Mouse (Mus musculus) embryo, embryonic 11 days (tissue): ENCODE measurements at regions not wholly inside any gene's neighbourhood (a gene's known extent, or its start where the extent isn't known, plus 50 kb on each side); places are given as distances from the start of the nearest gene placed in this dataset.
"Not testable (repeated sequence)": the region's sequence is repeated elsewhere in the genome, so short reads cannot be mapped to it uniquely, and the experiment has no call there.

ENCODE experiments used
- DNase-seq: peaks from one replicate; pipeline ENCODE4 v3.0.0-alpha.2; 2015

GRCm38 (mm10) chr8:98955803-98956202 is 460.5 kb downstream of the Cdh8 start:
- peak; percentile 3 for DNase-seq

GRCm38 (mm10) chr8:98913159-98913777 is 503.0 kb downstream of the Cdh8 start:
- no peak for DNase-seq

- no peak for DNase-seq
Measured at GRCm38 (mm10) chr8:98893331-98893730, 522.9 kb downstream of the Cdh8 start.

- no peak for DNase-seq
Measured at GRCm38 (mm10) chr8:98861664-98862306, 554.5 kb downstream of the Cdh8 start.

- no peak for DNase-seq
Measured at GRCm38 (mm10) chr8:98861175-98861574, 555.1 kb downstream of the Cdh8 start.

- peak; percentile 44 for DNase-seq
Measured at GRCm38 (mm10) chr8:98860416-98860815, 555.9 kb downstream of the Cdh8 start.

- no peak for DNase-seq
Measured at GRCm38 (mm10) chr8:98829515-98829914, 586.8 kb downstream of the Cdh8 start.

- peak; percentile 7 for DNase-seq
Measured at GRCm38 (mm10) chr8:98829006-98829405, 587.3 kb downstream of the Cdh8 start.

- DNase-seq: no peak
Measured at GRCm38 (mm10) chr8:98811922-98812321, 604.3 kb downstream of the Cdh8 start.

- no peak for DNase-seq
Measured at GRCm38 (mm10) chr8:98797445-98797844, 618.8 kb downstream of the Cdh8 start.

- no peak for DNase-seq
Measured at GRCm38 (mm10) chr8:98767036-98767435, 649.2 kb downstream of the Cdh8 start.

- DNase-seq: no peak
Measured at GRCm38 (mm10) chr8:98756596-98756995, 659.7 kb downstream of the Cdh8 start.

- no peak for DNase-seq
Measured at GRCm38 (mm10) chr8:98755795-98756194, 660.5 kb downstream of the Cdh8 start.

GRCm38 (mm10) chr8:98752367-98752766 is 663.9 kb downstream of the Cdh8 start:
- peak; percentile 58 for DNase-seq

- DNase-seq: no peak
Measured at GRCm38 (mm10) chr8:98707753-98708152, 708.5 kb downstream of the Cdh8 start.

- DNase-seq: no peak
Measured at GRCm38 (mm10) chr8:98706122-98706521, 710.1 kb downstream of the Cdh8 start.

GRCm38 (mm10) chr8:98685195-98685594 is 731.1 kb downstream of the Cdh8 start:
- no peak for DNase-seq

- DNase-seq: no peak
Measured at GRCm38 (mm10) chr8:98684531-98684930, 731.7 kb downstream of the Cdh8 start.

GRCm38 (mm10) chr8:98680065-98680464 is 736.2 kb downstream of the Cdh8 start:
- no peak for DNase-seq

- DNase-seq: no peak
Measured at GRCm38 (mm10) chr8:98659287-98659686, 757.0 kb downstream of the Cdh8 start.

GRCm38 (mm10) chr8:98652316-98652715 is 764.0 kb downstream of the Cdh8 start:
- DNase-seq: not testable (repeated sequence)

GRCm38 (mm10) chr8:98651010-98651409 is 765.3 kb downstream of the Cdh8 start:
- DNase-seq: no peak

- DNase-seq: no peak
Measured at GRCm38 (mm10) chr8:98628151-98628550, 788.1 kb downstream of the Cdh8 start.

- no peak for DNase-seq
Measured at GRCm38 (mm10) chr8:98613834-98614428, 802.3 kb downstream of the Cdh8 start.
